Mouse (Mus musculus): ENCODE data around the gene Phf21b.

DNA sequence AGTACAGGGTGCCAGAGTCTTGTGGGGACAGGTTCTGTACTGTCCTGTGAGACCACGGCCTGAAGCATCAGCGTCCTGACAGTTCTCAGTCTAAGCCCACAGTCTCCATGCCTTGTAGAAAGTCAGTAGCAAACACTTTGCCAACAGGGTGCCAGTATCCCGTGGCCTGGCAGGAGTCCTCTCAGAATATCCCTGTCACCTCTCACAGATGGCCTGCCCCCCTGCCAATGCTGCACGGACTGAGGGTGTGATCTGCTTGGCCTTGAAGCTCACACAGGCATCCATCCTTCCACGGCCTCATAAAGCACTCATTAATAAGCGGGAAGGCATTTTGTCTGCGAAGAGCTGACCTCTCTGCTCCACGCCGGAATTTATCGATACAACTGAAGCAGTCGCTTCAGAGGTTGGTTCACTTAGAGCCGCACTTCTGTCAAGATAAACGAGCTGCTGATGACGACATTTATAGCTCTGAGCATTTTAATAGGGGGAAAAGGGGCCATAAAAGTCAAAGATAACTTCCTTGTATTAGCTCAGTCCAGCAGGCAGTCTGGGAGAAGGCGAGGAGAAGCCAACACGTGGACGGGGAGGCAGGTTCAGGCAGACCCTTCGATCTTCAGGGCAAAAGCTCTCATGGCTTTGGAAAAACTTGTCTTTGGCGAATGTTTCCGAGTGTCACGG, 46.4 kb downstream of the Phf21b start:
- no peak for TF ChIP-seq CTCF (IDR thresholded peaks at IDR 0.05)
- no peak for TF ChIP-seq EP300 (IDR thresholded peaks at IDR 0.05)
